Comparison of ENCODE assay signal across 31 mouse cellular contexts in the genomic region with DNA sequence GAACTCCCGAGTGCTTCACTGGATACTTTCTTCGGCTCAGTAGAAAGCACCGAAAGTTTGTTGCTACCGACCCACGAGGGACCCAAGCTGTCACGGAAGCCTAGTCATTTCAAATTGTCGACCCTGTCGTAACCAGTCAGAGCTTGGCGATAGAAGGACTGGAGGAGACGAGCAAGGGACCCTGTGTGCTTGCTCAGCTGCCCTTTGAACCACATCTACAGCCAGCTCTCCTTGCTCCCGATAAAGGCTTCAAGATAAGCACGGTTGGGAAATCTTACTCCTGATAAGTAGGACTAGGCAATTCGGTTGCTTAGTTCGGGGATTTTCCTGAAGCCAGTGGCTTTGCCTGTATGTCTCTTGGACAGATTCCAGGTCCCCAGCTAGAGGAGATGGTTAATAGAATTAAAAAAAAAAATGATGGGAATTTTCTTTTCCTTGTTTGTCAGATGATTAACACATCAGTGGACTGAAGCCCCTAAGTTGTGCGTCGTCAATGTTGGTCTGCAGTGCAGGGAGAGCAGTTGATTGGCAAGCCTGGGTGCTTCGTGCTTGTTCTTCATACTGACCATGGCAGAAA. TPM values are rescaled to one million over a fixed set of nuclear protein-coding genes. Genes with fewer than 3 reads are reported as not detected.
DNase-seq lines count a peak whose midpoint lies in the region; ATAC-seq and TF ChIP-seq lines count a peak whose summit lies in the region.
"Had no signal": no experiment of that assay in that cellular context is flagged by ENCODE, and none has a peak within 500 bp of the region (broad histone marks: within the 10 kb centered on the region; RNA-seq: fewer than 3 reads in every experiment).

No protein-coding gene starts in this region.

- H3K27me3 ChIP-seq in heart, embryonic 14.5 days (ENCODE audit: control insufficient read depth, insufficient read depth, low read length): no peaks in the 10 kb centered on the region
- no peaks in the 10 kb centered on the region for H3K27me3 ChIP-seq in stomach, embryonic 15.5 days (replicated peaks)
- H3K27me3 ChIP-seq in stomach, postnatal 0 days (ENCODE audit: control insufficient read depth, insufficient read depth, low read length): no peaks in the 10 kb centered on the region
- H3K27me3 ChIP-seq: forebrain, embryonic 12.5 days; kidney, embryonic 15.5 days; midbrain, embryonic 13.5 days; neural tube, embryonic 12.5 days had no signal

- ATAC-seq in heart, embryonic 14.5 days (ENCODE audit: insufficient number of reproducible peaks, insufficient read depth, low FRiP score, low read depth): no peak
- ATAC-seq in stomach, embryonic 15.5 days (ENCODE audit: insufficient read depth, low FRiP score, low read depth): peak; percentile 43; the same call in 1 of the 2 replicates
- no peak for ATAC-seq in stomach, postnatal 0 days (ENCODE audit: low FRiP score, low TSS enrichment)
- no peak for ATAC-seq in monocyte, adult 5-6 weeks (replicated peaks; ENCODE audit: insufficient number of reproducible peaks, low FRiP score, low TSS enrichment, poor library complexity, severe bottlenecking)
- ATAC-seq: inflammation-experienced regulatory T-cells, adult 6 months; midbrain, embryonic 13.5 days had no signal

- DNase-seq in heart, postnatal 25 days (ENCODE audit: low spot score): no peak
- DNase-seq in stomach, postnatal 0 days (ENCODE audit: low spot score): no peak
- peak; percentile 78 for DNase-seq in yolk sac, embryonic 10.5 days (ENCODE audit: low spot score)
- no peak for DNase-seq in kidney, adult 18-20 months
- DNase-seq: cerebellum, adult 9-10 months; kidney, postnatal 4 days; layer of hippocampus, adult 9-11 months; liver, embryonic 13.5 days; lung, adult 2 months; right cerebral cortex, postnatal 4 days had no signal

- H3K4me1 ChIP-seq in heart, embryonic 14.5 days (ENCODE audit: control insufficient read depth in 2 of 2, insufficient read depth in 2 of 2, low read length in 2 of 2): peaks cover 3 to 10% of the 10 kb centered on the region in 2 experiments; a peak in 3 of 4 replicates
- peaks cover 9% of the 10 kb centered on the region; the same call in 1 of the 2 replicates for H3K4me1 ChIP-seq in stomach, embryonic 15.5 days
- no peaks in the 10 kb centered on the region for H3K4me1 ChIP-seq in stomach, postnatal 0 days (replicated peaks; ENCODE audit: control insufficient read depth, insufficient read depth)
- H3K4me1 ChIP-seq in embryonic fibroblast, embryonic 13.5 days (ENCODE audit: control insufficient read depth, insufficient read depth, low read length): peaks cover 2% of the 10 kb centered on the region

- peak overlapping the region; percentile 7 for H3K9ac ChIP-seq in heart, embryonic 14.5 days (ENCODE audit: low read length)
- H3K9ac ChIP-seq in stomach, embryonic 15.5 days: no peak overlapping the region
- H3K9ac ChIP-seq in stomach, postnatal 0 days (ENCODE audit: low read length): no peak overlapping the region
- H3K9ac ChIP-seq: forebrain, embryonic 12.5 days; hindbrain, embryonic 14.5 days; kidney, embryonic 15.5 days; liver, embryonic 13.5 days; midbrain, embryonic 13.5 days; neural tube, embryonic 12.5 days had no signal

- no peak overlapping the region for H3K27ac ChIP-seq in heart, embryonic 14.5 days (replicated peaks in 1 of 2; ENCODE audit: control insufficient read depth in 1 of 2, insufficient read depth in 1 of 2, low read depth in 2 of 2, low read length in 2 of 2)
- no peak overlapping the region for H3K27ac ChIP-seq in stomach, embryonic 15.5 days
- H3K27ac ChIP-seq in stomach, postnatal 0 days (replicated peaks): no peak overlapping the region
- H3K27ac ChIP-seq in embryonic fibroblast, embryonic 13.5 days (ENCODE audit: insufficient read depth, low read length): peak overlapping the region; percentile 5
- H3K27ac ChIP-seq: forebrain, embryonic 12.5 days; hindbrain, embryonic 14.5 days; kidney, embryonic 15.5 days; liver, embryonic 13.5 days; midbrain, embryonic 13.5 days; neural tube, embryonic 12.5 days had no signal

- no peak for TF ChIP-seq POLR2A in embryonic fibroblast, embryonic 13.5 days (IDR thresholded peaks at IDR 0.05; ENCODE audit: low read depth, low read length)

- TF ChIP-seq CTCF in stomach, postnatal 0 days (IDR thresholded peaks at IDR 0.05; ENCODE audit: low read depth): no peak
- no peak for TF ChIP-seq CTCF in embryonic fibroblast, embryonic 13.5 days (IDR thresholded peaks at IDR 0.05; ENCODE audit: borderline replicate concordance, insufficient read depth, low read length)

- no peak overlapping the region for H3K4me3 ChIP-seq in heart, embryonic 14.5 days (ENCODE audit: control insufficient read depth in 1 of 2, insufficient read depth in 1 of 2, low read depth in 1 of 2, low read length in 2 of 2)
- no peak overlapping the region for H3K4me3 ChIP-seq in stomach, embryonic 15.5 days (replicated peaks)
- no peak overlapping the region for H3K4me3 ChIP-seq in stomach, postnatal 0 days (ENCODE audit: low read depth, low read length)
- no peak overlapping the region for H3K4me3 ChIP-seq in embryonic fibroblast, embryonic 13.5 days (ENCODE audit: insufficient read depth, low read length)
- H3K4me3 ChIP-seq: erythroblast, embryonic 14.5 days; forebrain, embryonic 12.5 days; kidney, embryonic 15.5 days; liver, embryonic 13.5 days; midbrain, embryonic 13.5 days; neural tube, embryonic 12.5 days had no signal

- 37% methylated on average over 17 of the region's 17 CpGs for WGBS in heart, embryonic 14.5 days
- WGBS in stomach, embryonic 15.5 days: 45% methylated on average over 17 of the region's 17 CpGs
- 45% methylated on average over 17 of the region's 17 CpGs for WGBS in stomach, postnatal 0 days

- TF ChIP-seq EP300 in stomach, postnatal 0 days (optimal IDR thresholded peaks at IDR 0.05): no peak

- H3K4me2 ChIP-seq in heart, embryonic 14.5 days (ENCODE audit: low read length): peak overlapping the region; percentile 18; the same call in 1 of the 2 replicates
- 0 out of 2 replicates have a peak overlapping the region, but pooled peaks have one; percentile 9 for H3K4me2 ChIP-seq in stomach, embryonic 15.5 days
- no peak overlapping the region for H3K4me2 ChIP-seq in stomach, postnatal 0 days (replicated peaks; ENCODE audit: low read depth)
- H3K4me2 ChIP-seq: forebrain, embryonic 12.5 days; hindbrain, embryonic 14.5 days; kidney, embryonic 15.5 days; liver, embryonic 13.5 days; midbrain, embryonic 13.5 days; neural tube, embryonic 12.5 days had no signal

- H3K36me3 ChIP-seq in heart, embryonic 14.5 days (ENCODE audit: control insufficient read depth, insufficient read depth, low read length): no peaks in the 10 kb centered on the region
- H3K36me3 ChIP-seq in stomach, embryonic 15.5 days: no peaks in the 10 kb centered on the region
- no peaks in the 10 kb centered on the region for H3K36me3 ChIP-seq in stomach, postnatal 0 days (ENCODE audit: control insufficient read depth, insufficient read depth, low read length)
- H3K36me3 ChIP-seq: forebrain, embryonic 12.5 days; kidney, embryonic 15.5 days; liver, embryonic 13.5 days; midbrain, embryonic 13.5 days; neural tube, embryonic 12.5 days had no signal

- no peaks in the 10 kb centered on the region for H3K9me3 ChIP-seq in heart, embryonic 14.5 days (ENCODE audit: control insufficient read depth, low read length)
- H3K9me3 ChIP-seq in stomach, embryonic 15.5 days: no peaks in the 10 kb centered on the region
- H3K9me3 ChIP-seq in stomach, postnatal 0 days (ENCODE audit: control insufficient read depth, low read length): no peaks in the 10 kb centered on the region
- H3K9me3 ChIP-seq: forebrain, embryonic 12.5 days; kidney, embryonic 15.5 days; liver, embryonic 13.5 days; midbrain, embryonic 13.5 days; neural tube, embryonic 12.5 days had no signal

- intact Hi-C loops in heart, postnatal 25 days (cut with DNase I): no loop called here

RNA-seq across cellular contexts. Expression of gene Yeats4, which starts 21.2 kb away (rescaled TPM):
- 48.0 and 52.1 TPM in 2 replicates for polyA plus RNA-seq in heart, embryonic 14.5 days (2014; fragmentation: Nextera tagmentation; extraction: Ambion mirVana)
- 10 to 100 TPM; 26.5 to 26.8 TPM for total RNA-seq in heart, postnatal 25 days (2021)
- polyA plus RNA-seq in stomach, embryonic 15.5 days (2015; fragmentation: Nextera tagmentation; extraction: Ambion mirVana): 62.4 and 64.3 TPM in 2 replicates
- polyA plus RNA-seq in stomach, postnatal 0 days (2015; fragmentation: Nextera tagmentation; extraction: Ambion mirVana): 36.9 and 38.2 TPM in 2 replicates
- polyA plus RNA-seq in embryonic fibroblast, embryonic 13.5 days (2011; ENCODE audit: insufficient read length, low read depth, missing spikeins): 37.9 and 44.6 TPM in 2 replicates
- 75.3 to 119 TPM (median 109 TPM) in 3 replicates for total RNA-seq in monocyte, adult 5-6 weeks (2017)

RNA-seq across cellular contexts. Expression of gene 9530003J23Rik, which starts 35.4 kb away (rescaled TPM):
- polyA plus RNA-seq in heart, embryonic 14.5 days (2014; fragmentation: Nextera tagmentation; extraction: Ambion mirVana): not detected in 2 replicates
- total RNA-seq in heart, postnatal 25 days (2021): not detected
- polyA plus RNA-seq in stomach, embryonic 15.5 days (2015; fragmentation: Nextera tagmentation; extraction: Ambion mirVana): not detected in 2 replicates
- polyA plus RNA-seq in stomach, postnatal 0 days (2015; fragmentation: Nextera tagmentation; extraction: Ambion mirVana): not detected in 2 replicates
- polyA plus RNA-seq in embryonic fibroblast, embryonic 13.5 days (2011; ENCODE audit: insufficient read length, low read depth, missing spikeins): not detected in 2 replicates
- not detected in 3 replicates for total RNA-seq in monocyte, adult 5-6 weeks (2017)
- total RNA-seq: adrenal gland, postnatal 14 days; gastrocnemius, adult 18-20 months; gastrocnemius, postnatal 4 days; heart, postnatal 14 days; left cerebral cortex, adult 18-20 months; left cerebral cortex, postnatal 36 days; megakaryocyte progenitor cell, adult 5-6 weeks; MEL had no signal
- polyA plus RNA-seq: erythroblast, embryonic 14.5 days; forebrain, embryonic 12.5 days; hindbrain, embryonic 14.5 days; inflammation-experienced regulatory T-cells, adult 6 months; kidney, embryonic 15.5 days; limb, embryonic 14.5 days; liver, embryonic 13.5 days; midbrain, embryonic 13.5 days; neural tube, embryonic 12.5 days; thymus, postnatal 0 days had no signal

RNA-seq across cellular contexts. Expression of gene Frs2, which starts 54.7 kb away (rescaled TPM):
- polyA plus RNA-seq in heart, embryonic 14.5 days (2014; fragmentation: Nextera tagmentation; extraction: Ambion mirVana): 25.4 and 26.1 TPM in 2 replicates
- 10 to 100 TPM; 16.3 to 17.1 TPM for total RNA-seq in heart, postnatal 25 days (2021)
- polyA plus RNA-seq in stomach, embryonic 15.5 days (2015; fragmentation: Nextera tagmentation; extraction: Ambion mirVana): 18.4 and 18.8 TPM in 2 replicates
- polyA plus RNA-seq in stomach, postnatal 0 days (2015; fragmentation: Nextera tagmentation; extraction: Ambion mirVana): 11.6 and 11.9 TPM in 2 replicates
- 54.8 and 61.5 TPM in 2 replicates for polyA plus RNA-seq in embryonic fibroblast, embryonic 13.5 days (2011; ENCODE audit: insufficient read length, low read depth, missing spikeins)
- total RNA-seq in monocyte, adult 5-6 weeks (2017): 9.1 to 21.4 TPM (median 12.1 TPM) in 3 replicates
